Mouse (Mus musculus) heart, embryonic 15.5 days (tissue): ENCODE results near the gene Bcl2l11. TPM values are rescaled to one million over a fixed set of nuclear protein-coding genes. Genes with fewer than 3 reads are reported as not detected.
A peak's percentile ranks its signal among the peaks of the same experiment; 100 is the strongest.

Experiments
- ATAC-seq: fragments of 200-750 bp; cut with Nextera tagmentation; replicated peaks from 2 replicates; pipeline ENCODE4 v1.8.0; 2017; ENCODE audit warnings: low read depth, moderate TSS enrichment; ENCODE audit not compliant: insufficient number of reproducible peaks, insufficient read depth, low FRiP score
- H3K27ac ChIP-seq: fragments of 300-500 bp; sonication (generic); 2 replicates; pipeline ENCODE4 v1.5.1; 2015; ENCODE audit warnings: mild to moderate bottlenecking, inconsistent platforms
- H3K27me3 ChIP-seq: fragments of 300-500 bp; sonication (generic); 2 replicates; pipeline ENCODE4 v1.6.1; 2015; ENCODE audit warnings: inconsistent platforms
- H3K36me3 ChIP-seq: fragments of 300-500 bp; sonication (generic); 2 replicates; pipeline ENCODE4 v1.6.1; 2015; ENCODE audit warnings: mild to moderate bottlenecking, inconsistent platforms
- H3K4me1 ChIP-seq: fragments of 300-500 bp; sonication (generic); replicated peaks from 2 replicates; pipeline ENCODE4 v1.6.1; 2015; ENCODE audit warnings: inconsistent platforms
- H3K4me2 ChIP-seq: fragments of 300-500 bp; sonication (generic); 2 replicates; pipeline ENCODE4 v1.6.1; 2015; ENCODE audit warnings: inconsistent platforms, mild to moderate bottlenecking, moderate library complexity
- H3K4me3 ChIP-seq: fragments of 300-500 bp; sonication (generic); 2 replicates; pipeline ENCODE4 v1.5.1; 2015; ENCODE audit warnings: mild to moderate bottlenecking, inconsistent platforms
- H3K9ac ChIP-seq: fragments of 300-500 bp; sonication (generic); 2 replicates; pipeline ENCODE4 v1.6.1; 2015; ENCODE audit warnings: mild to moderate bottlenecking, inconsistent platforms
- H3K9me3 ChIP-seq: fragments of 300-500 bp; sonication (generic); replicated peaks from 2 replicates; pipeline ENCODE4 v1.6.1; 2016; ENCODE audit warnings: inconsistent platforms
- WGBS: fragments of 180-500 bp; shearing (Covaris S2); methylation state at CpG from one replicate; pipeline ENCODE4 v1.1.7; 2015; ENCODE audit warnings: mixed read lengths; 5-methylcytosine and 5-hydroxymethylcytosine counted together
- polyA plus RNA-seq: library from polyadenylated mRNA; unstranded; fragments of >200 nt; fragmentation: Nextera tagmentation; extraction: Ambion mirVana; gene quantifications from 2 replicates; pipeline ENCODE4 v1.2.1, GENCODE M21; 2015

Gene Bcl2l11
- polyA plus RNA-seq, 1 experiment from 2014 or later: 21.0 TPM

DNA sequence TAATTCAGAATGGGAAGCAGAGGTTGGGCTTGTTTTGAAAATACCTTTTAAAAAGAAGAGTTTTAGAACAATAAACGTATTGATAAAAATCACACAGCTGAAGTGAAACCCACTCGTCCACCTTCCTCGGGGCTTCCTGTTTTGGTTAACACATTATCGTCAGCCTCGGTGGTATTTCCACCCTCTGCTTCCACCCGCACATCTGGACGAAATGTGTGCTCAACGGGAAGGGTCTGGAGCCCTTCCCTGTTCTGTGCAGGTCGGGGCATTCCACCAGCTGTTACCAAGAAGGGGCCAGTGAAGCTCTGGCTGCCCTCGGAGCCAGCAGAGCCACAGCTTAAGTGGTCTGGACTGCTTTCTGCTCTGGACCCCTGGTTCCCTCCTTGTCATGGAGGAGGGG, 63.9 kb downstream of the Bcl2l11 start:
- peaks cover 29% of the 10 kb centered on the region for H3K4me1 ChIP-seq
- WGBS: 53% methylated on average over 10 of the region's 10 CpGs
- H3K9me3 ChIP-seq: no peaks in the 10 kb centered on the region
- H3K4me3 ChIP-seq: no peak overlapping the region
- H3K27me3 ChIP-seq: no peaks in the 10 kb centered on the region
- no peaks in the 10 kb centered on the region for H3K36me3 ChIP-seq
- 0 out of 2 replicates have a peak overlapping the region, but pooled peaks have one; percentile 9 for H3K27ac ChIP-seq
- H3K4me2 ChIP-seq: peak overlapping the region; percentile 8; the same call in 1 of the 2 replicates
- H3K9ac ChIP-seq: no peak overlapping the region
- ATAC-seq: no peak

DNA sequence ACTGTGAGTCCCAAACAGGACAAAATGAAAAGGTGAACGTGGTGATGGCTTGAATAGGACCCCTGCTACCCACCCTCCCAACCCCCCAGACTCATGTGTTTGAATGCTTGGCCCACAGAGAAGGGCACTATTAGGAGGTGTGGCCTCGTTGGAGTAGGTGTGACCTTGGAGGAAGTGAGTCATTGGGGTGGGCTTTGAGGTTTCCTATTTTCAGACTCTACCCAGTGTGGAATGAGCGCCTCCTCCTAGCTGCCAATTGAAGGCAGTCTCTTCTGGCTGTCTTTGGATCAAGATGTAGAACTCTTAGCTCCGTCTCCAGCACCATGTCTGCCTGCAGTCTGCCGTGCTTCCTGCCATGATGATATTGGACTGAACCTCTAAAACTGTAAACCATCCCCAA, 64.4 kb downstream of the Bcl2l11 start:
- Histone ChIP-seq H3K9me3 (no peaks in the 10 kb centered on the region), H3K36me3 (no peaks in the 10 kb centered on the region), H3K4me1 (peaks cover 29% of the 10 kb centered on the region), H3K4me3 (no peak overlapping the region), H3K9ac (no peak overlapping the region), H3K27ac (no peak overlapping the region), H3K4me2 (0 out of 2 replicates have a peak overlapping the region, but pooled peaks have one; percentile 8), H3K27me3 (no peaks in the 10 kb centered on the region)
- no peak for ATAC-seq
- 60% methylated on average over 5 of the region's 5 CpGs for WGBS

GRCm38 (mm10) chr2:128193411-128193810, 67.6 kb downstream of the Bcl2l11 start:
- WGBS: 57% methylated on average over 4 of the region's 4 CpGs
- Histone ChIP-seq H3K9me3 (no peaks in the 10 kb centered on the region), H3K27me3 (no peaks in the 10 kb centered on the region), H3K27ac (no peak overlapping the region), H3K9ac (no peak overlapping the region), H3K36me3 (no peaks in the 10 kb centered on the region), H3K4me1 (peaks cover 7% of the 10 kb centered on the region), H3K4me3 (no peak overlapping the region), H3K4me2 (no peak overlapping the region)
- no peak for ATAC-seq

DNA sequence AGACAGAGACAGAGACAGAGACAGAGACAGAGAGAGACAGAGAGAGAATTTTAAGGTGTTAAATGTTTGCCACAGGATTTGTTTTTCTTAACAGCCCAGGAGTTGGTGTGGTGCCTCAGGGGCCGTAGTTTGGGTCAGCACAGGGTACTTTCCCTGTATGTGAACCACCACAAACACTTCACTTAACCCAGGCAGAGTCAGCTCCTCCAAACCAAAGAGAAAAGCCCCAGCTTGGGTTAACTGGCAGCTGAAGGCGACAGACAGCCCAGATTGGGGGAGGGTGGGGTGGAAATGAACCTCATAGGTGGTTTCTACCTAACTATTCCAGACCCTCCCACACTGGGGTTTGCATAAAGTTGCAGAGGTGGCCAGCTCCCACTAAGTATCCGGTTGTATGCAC, 71.5 kb downstream of the Bcl2l11 start:
- H3K4me3 ChIP-seq: no peak overlapping the region
- no peak for ATAC-seq
- no peak overlapping the region for H3K9ac ChIP-seq
- H3K4me2 ChIP-seq: no peak overlapping the region
- WGBS: 78% methylated on average over 3 of the region's 3 CpGs
- H3K9me3 ChIP-seq: no peaks in the 10 kb centered on the region
- no peaks in the 10 kb centered on the region; the same call in 1 of the 2 replicates for H3K4me1 ChIP-seq
- no peak overlapping the region for H3K27ac ChIP-seq
- no peaks in the 10 kb centered on the region for H3K27me3 ChIP-seq
- H3K36me3 ChIP-seq: no peaks in the 10 kb centered on the region

DNA sequence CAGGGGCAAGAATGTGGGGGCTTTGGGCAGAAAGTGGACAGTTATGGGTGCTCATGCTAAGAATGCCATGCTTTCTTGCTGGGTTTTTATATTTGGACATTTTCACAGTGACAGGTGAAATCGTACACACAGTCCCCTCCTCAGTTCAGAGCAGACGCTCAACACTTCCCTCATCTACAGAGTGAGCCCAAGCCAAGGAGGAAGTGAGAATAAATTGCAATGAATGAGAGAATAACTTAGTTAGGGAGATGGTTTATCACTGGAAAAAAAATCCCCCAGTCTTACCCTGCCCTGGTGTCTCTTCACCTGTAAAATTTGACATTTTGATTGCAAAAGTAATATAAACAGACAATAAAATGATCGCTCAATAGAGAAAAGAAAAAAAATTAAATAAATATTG, 77.3 kb downstream of the Bcl2l11 start:
- no peak overlapping the region for H3K27ac ChIP-seq
- 66% methylated on average over 3 of the region's 3 CpGs for WGBS
- no peak overlapping the region for H3K4me3 ChIP-seq
- no peaks in the 10 kb centered on the region for H3K27me3 ChIP-seq
- ATAC-seq: no peak
- H3K36me3 ChIP-seq: no peaks in the 10 kb centered on the region
- H3K4me1 ChIP-seq: 0 out of 2 replicates have a peak, but pooled peaks cover 2% of the 10 kb centered on the region
- no peak overlapping the region for H3K9ac ChIP-seq
- no peak overlapping the region for H3K4me2 ChIP-seq
- no peaks in the 10 kb centered on the region for H3K9me3 ChIP-seq

DNA sequence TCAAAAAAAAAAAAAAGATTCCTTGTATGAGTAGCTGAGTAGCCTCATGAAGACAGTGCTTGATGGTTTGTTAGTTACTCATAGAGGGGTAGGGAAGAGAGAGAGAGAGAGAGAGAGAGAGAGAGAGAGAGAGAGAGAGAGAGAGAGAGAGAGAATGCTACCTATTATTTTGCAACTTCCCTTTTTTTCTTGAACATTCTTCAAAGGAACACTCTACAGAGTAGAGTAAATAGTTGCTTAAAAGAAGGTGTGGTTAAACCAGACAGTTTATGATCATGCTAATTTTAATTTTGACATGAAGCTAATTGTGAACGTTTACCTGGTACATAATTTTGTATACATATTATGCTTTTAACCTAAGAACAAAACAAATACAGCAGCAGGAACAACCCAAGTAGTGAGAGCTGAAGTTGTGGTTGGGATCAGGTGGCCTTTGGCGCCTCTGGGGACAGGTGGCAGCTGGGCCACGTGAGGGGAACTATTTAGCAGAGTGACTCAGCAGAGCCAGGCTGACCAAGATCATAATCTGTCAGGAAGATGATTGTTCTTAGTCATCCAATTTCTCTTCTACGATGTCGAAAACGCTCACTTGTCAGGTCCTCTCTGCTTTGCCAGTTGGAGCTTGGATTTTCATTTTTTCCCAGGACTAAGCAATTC, 78.0 kb downstream of the Bcl2l11 start:
- WGBS: 76% methylated on average over 6 of the region's 6 CpGs
- no peak overlapping the region for H3K27ac ChIP-seq
- no peak overlapping the region for H3K4me3 ChIP-seq
- no peaks in the 10 kb centered on the region for H3K9me3 ChIP-seq
- no peaks in the 10 kb centered on the region for H3K36me3 ChIP-seq
- no peak overlapping the region for H3K9ac ChIP-seq
- H3K4me1 ChIP-seq: 0 out of 2 replicates have a peak, but pooled peaks cover 2% of the 10 kb centered on the region
- H3K27me3 ChIP-seq: no peaks in the 10 kb centered on the region
- no peak for ATAC-seq
- no peak overlapping the region for H3K4me2 ChIP-seq

GRCm38 (mm10) chr2:128208541-128208940, 82.7 kb downstream of the Bcl2l11 start:
- no peak overlapping the region for H3K4me2 ChIP-seq
- 91% methylated on average over 1 of the region's 1 CpGs for WGBS

DNA sequence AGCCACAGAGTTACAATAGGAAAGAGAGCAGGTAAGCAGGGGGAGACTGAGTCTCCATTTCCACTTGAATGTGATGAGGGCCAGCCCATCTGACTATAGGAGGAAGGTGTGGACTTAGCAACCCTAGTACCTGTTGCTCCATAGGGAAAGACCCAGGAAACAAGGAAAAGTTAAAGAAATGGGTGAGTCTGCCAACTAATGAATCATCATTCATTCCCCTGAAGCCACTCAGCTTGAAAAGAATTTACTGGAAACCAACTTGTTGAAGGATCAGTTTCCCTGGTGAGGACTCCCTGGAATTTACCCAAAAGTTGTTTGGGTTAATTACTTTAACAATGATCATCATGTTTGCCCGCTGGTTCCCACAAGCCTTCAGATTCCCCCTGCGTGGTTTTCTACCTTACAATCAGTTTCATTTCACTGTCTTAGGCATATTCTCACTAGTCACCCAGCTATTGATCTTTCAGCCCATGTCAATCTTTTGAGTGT, 84.0 kb downstream of the Bcl2l11 start:
- Histone ChIP-seq H3K9ac (no peak overlapping the region), H3K27me3 (no peaks in the 10 kb centered on the region), H3K36me3 (no peaks in the 10 kb centered on the region), H3K27ac (no peak overlapping the region), H3K4me2 (no peak overlapping the region), H3K4me3 (no peak overlapping the region), H3K4me1 (peaks cover 20% of the 10 kb centered on the region), H3K9me3 (no peaks in the 10 kb centered on the region)
- no peak for ATAC-seq
- 85% methylated on average over 2 of the region's 2 CpGs for WGBS

More at GRCm38 (mm10) chr2:128208541-128208940, 82.7 kb downstream of the Bcl2l11 start:
- Histone ChIP-seq H3K27ac (no peak overlapping the region), H3K36me3 (no peaks in the 10 kb centered on the region), H3K27me3 (no peaks in the 10 kb centered on the region), H3K9ac (no peak overlapping the region), H3K9me3 (no peaks in the 10 kb centered on the region), H3K4me3 (no peak overlapping the region), H3K4me1 (peaks cover 20% of the 10 kb centered on the region)
- no peak for ATAC-seq

DNA sequence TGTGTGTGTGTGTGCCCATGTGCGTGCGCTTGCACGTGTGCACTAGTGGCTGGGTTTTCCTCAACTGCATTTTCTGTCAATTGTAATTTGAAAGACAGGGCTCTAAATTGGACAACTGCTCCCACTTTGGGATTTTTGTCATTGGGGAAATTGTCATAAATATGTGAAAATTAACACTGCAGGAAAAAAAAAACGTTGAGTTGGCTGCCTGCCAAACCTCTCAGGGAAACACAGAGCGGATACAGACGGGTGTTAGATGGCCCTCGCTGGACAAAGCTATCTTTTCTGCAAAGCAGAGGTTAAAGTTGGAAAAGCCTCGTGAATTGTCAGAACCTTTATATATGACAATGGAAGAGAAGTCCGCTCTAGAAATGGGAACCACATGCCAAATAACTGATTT, 84.5 kb downstream of the Bcl2l11 start:
- Histone ChIP-seq H3K27ac (no peak overlapping the region), H3K9me3 (no peaks in the 10 kb centered on the region), H3K4me1 (peaks cover 20% of the 10 kb centered on the region), H3K4me2 (no peak overlapping the region), H3K27me3 (no peaks in the 10 kb centered on the region), H3K4me3 (no peak overlapping the region), H3K9ac (no peak overlapping the region), H3K36me3 (no peaks in the 10 kb centered on the region)
- ATAC-seq: no peak
- 35% methylated on average over 9 of the region's 9 CpGs for WGBS

DNA sequence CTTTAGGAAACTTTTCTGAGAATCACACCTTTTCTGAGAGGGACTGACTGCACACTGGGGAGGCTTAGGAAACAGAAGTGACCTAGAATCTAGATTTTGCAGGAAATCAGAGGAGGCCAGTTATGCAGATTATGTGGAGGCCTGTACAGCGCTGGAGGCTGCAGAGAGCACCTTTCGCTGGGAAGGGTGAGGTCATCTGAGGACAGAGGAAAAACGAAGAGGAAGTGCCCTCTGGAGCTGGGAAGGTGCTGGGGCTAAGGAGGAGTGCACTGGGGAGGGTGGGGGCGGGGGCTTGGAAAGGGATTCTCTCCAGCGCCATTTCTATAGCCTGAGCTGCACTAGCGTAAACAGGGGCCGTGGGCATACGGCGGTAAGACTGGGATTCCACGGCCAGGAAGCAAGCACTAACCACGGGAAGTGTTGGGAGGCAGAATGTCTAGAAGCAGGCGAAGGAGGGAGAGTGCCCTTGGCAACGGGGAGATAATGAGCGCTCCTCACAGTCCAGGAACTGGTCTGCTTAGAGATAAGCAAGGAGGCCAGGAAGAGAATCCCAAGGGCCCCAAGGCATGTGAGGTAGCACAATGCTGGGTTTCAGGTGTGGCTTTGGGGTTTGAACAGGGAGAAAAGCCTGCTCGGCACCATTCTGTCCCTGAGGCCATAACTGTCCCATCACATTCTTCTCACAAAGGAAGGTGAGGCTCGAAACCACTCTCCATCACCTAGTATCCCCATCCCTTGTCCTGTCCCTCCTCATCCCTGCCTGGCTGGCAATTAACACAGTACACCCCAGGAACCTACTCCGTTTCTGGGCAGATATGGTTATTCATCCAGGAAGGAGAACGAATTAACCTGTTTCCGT, 85.4 kb downstream of the Bcl2l11 start:
- no peaks in the 10 kb centered on the region for H3K9me3 ChIP-seq
- H3K4me2 ChIP-seq: peak overlapping the region; percentile 39
- no peak overlapping the region; the same call in 1 of the 2 replicates for H3K27ac ChIP-seq
- H3K9ac ChIP-seq: no peak overlapping the region
- H3K36me3 ChIP-seq: no peaks in the 10 kb centered on the region
- no peaks in the 10 kb centered on the region for H3K27me3 ChIP-seq
- ATAC-seq: peak; percentile 45; the same call in 1 of the 2 replicates
- 24% methylated on average over 19 of the region's 19 CpGs for WGBS
- H3K4me3 ChIP-seq: no peak overlapping the region
- peaks cover 20% of the 10 kb centered on the region for H3K4me1 ChIP-seq

DNA sequence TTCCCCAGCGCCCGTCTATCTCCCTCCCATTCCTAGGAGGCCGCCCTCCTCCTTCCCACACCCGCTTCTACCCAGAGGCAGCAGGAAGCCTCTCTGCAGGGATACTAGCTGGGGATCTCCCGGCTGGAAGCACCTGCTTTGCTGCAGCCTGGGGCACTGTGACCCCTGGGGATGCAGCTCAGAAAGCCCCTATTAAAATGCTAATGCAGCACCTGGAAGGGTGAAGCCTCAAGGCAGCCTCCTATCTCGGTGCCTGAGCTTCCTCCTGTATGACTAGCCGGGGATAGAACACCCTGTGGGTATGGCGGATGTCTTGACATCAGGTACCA, 86.0 kb downstream of the Bcl2l11 start:
- WGBS: 50% methylated on average over 8 of the region's 8 CpGs
- Histone ChIP-seq H3K36me3 (no peaks in the 10 kb centered on the region), H3K9me3 (no peaks in the 10 kb centered on the region), H3K9ac (no peak overlapping the region), H3K4me2 (peak overlapping the region; percentile 39), H3K4me3 (no peak overlapping the region), H3K4me1 (peaks cover 20% of the 10 kb centered on the region), H3K27ac (no peak overlapping the region), H3K27me3 (no peaks in the 10 kb centered on the region)
- no peak for ATAC-seq
